Mouse (Mus musculus) brain, embryonic 14.5 days (tissue): ENCODE measurements around the gene 6430628N08Rik.

Experiments used
- CTCF ChIP-seq: fragments of 200-500 bp; IDR thresholded peaks from 2 replicates; pipeline ENCODE4 v1.5.1; 2012; ENCODE audit warnings: inconsistent platforms, mild to moderate bottlenecking, moderate library complexity, borderline replicate concordance; ENCODE audit not compliant: insufficient read depth, insufficient read length; ENCODE audit errors: extremely low read depth
- POLR2A ChIP-seq: fragments of 200-500 bp; IDR thresholded peaks from 2 replicates; pipeline ENCODE4 v1.6.1; 2012; ENCODE audit warnings: mild to moderate bottlenecking, inconsistent platforms, borderline replicate concordance; ENCODE audit not compliant: poor library complexity, insufficient read depth, insufficient read length, severe bottlenecking; ENCODE audit errors: extremely low read depth

DNA sequence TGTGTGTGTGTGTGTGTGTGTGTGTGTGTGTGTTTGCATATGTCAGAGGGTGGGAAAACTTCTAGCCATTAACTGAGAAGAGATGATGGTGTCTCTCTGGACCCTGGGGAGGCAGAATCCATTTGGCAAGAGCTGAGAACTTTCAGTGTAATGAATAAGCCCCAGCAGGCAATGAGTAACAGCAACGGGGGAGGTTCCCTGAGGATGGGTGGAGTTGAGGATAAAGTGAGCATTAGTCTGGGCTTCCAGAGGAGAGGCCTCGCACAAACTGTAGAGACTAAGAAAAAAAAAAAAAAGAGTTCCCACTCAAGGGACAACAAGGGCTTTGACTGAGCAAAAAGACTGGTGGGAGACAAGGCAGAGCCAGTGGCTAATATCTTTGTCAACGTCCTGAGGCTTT is 3.8 kb downstream of the 6430628N08Rik start:
- no peak for TF ChIP-seq CTCF
- TF ChIP-seq POLR2A, result no peak
